Mouse (Mus musculus) embryonic facial prominence, embryonic 13.5 days (tissue): Measurements from ENCODE around the gene Vgll4. TPM values are rescaled to one million over a fixed set of nuclear protein-coding genes. Genes with fewer than 3 reads are reported as not detected.
"Not testable (repeated sequence)": the region's sequence is repeated elsewhere in the genome, so short reads cannot be mapped to it uniquely, and the experiment has no call there.

ENCODE experiments used
- ATAC-seq: fragments of 200-750 bp; cut with Nextera tagmentation; 2 replicates; pipeline ENCODE4 v1.8.0; 2017; ENCODE audit warnings: low read depth; ENCODE audit not compliant: insufficient number of reproducible peaks, insufficient read depth, low FRiP score, low TSS enrichment
- H3K27ac ChIP-seq: fragments of 300-500 bp; sonication (generic); 2 replicates; pipeline ENCODE4 v1.5.1; 2015; ENCODE audit warnings: moderate library complexity, mild to moderate bottlenecking, inconsistent platforms
- H3K27me3 ChIP-seq: fragments of 300-500 bp; sonication (generic); 2 replicates; pipeline ENCODE4 v1.6.1; 2015; ENCODE audit warnings: mild to moderate bottlenecking, inconsistent platforms
- H3K36me3 ChIP-seq: fragments of 300-500 bp; sonication (generic); 2 replicates; pipeline ENCODE4 v1.6.1; 2015; ENCODE audit warnings: mild to moderate bottlenecking, inconsistent platforms
- H3K4me1 ChIP-seq: fragments of 300-500 bp; sonication (generic); 2 replicates; pipeline ENCODE4 v1.6.1; 2015; ENCODE audit warnings: inconsistent platforms
- H3K4me2 ChIP-seq: fragments of 300-500 bp; sonication (generic); 2 replicates; pipeline ENCODE4 v1.6.1; 2015; ENCODE audit warnings: moderate library complexity, mild to moderate bottlenecking, inconsistent platforms
- H3K4me3 ChIP-seq: fragments of 300-500 bp; sonication (generic); 2 replicates; pipeline ENCODE4 v1.5.1; 2015; ENCODE audit warnings: mild to moderate bottlenecking, inconsistent platforms
- H3K9ac ChIP-seq: fragments of 300-500 bp; sonication (generic); 2 replicates; pipeline ENCODE4 v1.6.1; 2015; ENCODE audit warnings: mild to moderate bottlenecking, inconsistent platforms
- H3K9me3 ChIP-seq: fragments of 300-500 bp; sonication (generic); 2 replicates; pipeline ENCODE4 v1.6.1; 2016; ENCODE audit warnings: inconsistent platforms
- WGBS: fragments of 180-500 bp; shearing (Covaris S2); methylation state at CpG from one replicate; pipeline ENCODE4 v1.1.7; 2015; ENCODE audit warnings: mixed read lengths; 5-methylcytosine and 5-hydroxymethylcytosine counted together
- polyA plus RNA-seq: library from polyadenylated mRNA; unstranded; fragments of >200 nt; fragmentation: Nextera tagmentation; extraction: Ambion mirVana; gene quantifications from 2 replicates; pipeline ENCODE4 v1.2.1, GENCODE M21; 2015

Vgll4 gene
- polyA plus RNA-seq, 1 experiment from 2014 or later = 148 TPM

GRCm38 (mm10) chr6:114925196-114925595 is 44.6 kb downstream of the Vgll4 start:
- WGBS = 85% methylated on average over 4 of the region's 4 CpGs
- no peaks in the 10 kb centered on the region for H3K27me3 ChIP-seq
- H3K4me2 ChIP-seq = no peak overlapping the region
- peaks cover 8% of the 10 kb centered on the region; the same call in 1 of the 2 replicates for H3K9me3 ChIP-seq
- no peaks in the 10 kb centered on the region for H3K36me3 ChIP-seq
- ATAC-seq = no peak
- no peak overlapping the region for H3K9ac ChIP-seq
- H3K4me3 ChIP-seq = no peak overlapping the region
- no peak overlapping the region for H3K27ac ChIP-seq
- peaks cover 15% of the 10 kb centered on the region for H3K4me1 ChIP-seq

GRCm38 (mm10) chr6:114922355-114923096 is 47.3 kb downstream of the Vgll4 start:
- 73% methylated on average over 7 of the region's 7 CpGs for WGBS
- not testable (repeated sequence) for H3K4me3 ChIP-seq
- peak overlapping the region; percentile 88 for H3K27ac ChIP-seq

GRCm38 (mm10) chr6:114921632-114922354 is 48.0 kb downstream of the Vgll4 start:
- Histone ChIP-seq H3K4me2 (peak overlapping the region; percentile 79), H3K4me3 (peak overlapping the region; percentile 74), H3K36me3 (no peaks in the 10 kb centered on the region), H3K27ac (peak overlapping the region; percentile 88), H3K9ac (peak overlapping the region; percentile 86), H3K4me1 (peaks cover 34% of the 10 kb centered on the region), H3K9me3 (peaks cover under 1% of the 10 kb centered on the region; the same call in 1 of the 2 replicates), H3K27me3 (no peaks in the 10 kb centered on the region)
- WGBS = 2% methylated on average over 15 of the region's 15 CpGs
- peak; percentile 89 for ATAC-seq

More at GRCm38 (mm10) chr6:114922355-114923096, 47.3 kb downstream of the Vgll4 start:
- H3K9me3 ChIP-seq, H3K4me2 ChIP-seq, ATAC-seq, H3K27me3 ChIP-seq, H3K9ac ChIP-seq, H3K36me3 ChIP-seq: not testable (repeated sequence)
- peaks cover 27% of the 10 kb centered on the region for H3K4me1 ChIP-seq

GRCm38 (mm10) chr6:114920523-114921445 is 49.0 kb downstream of the Vgll4 start:
- WGBS = under 1% methylated on average over 17 of the region's 17 CpGs
- Histone ChIP-seq H3K36me3 (no peaks in the 10 kb centered on the region), H3K9ac (peak overlapping the region; percentile 86), H3K4me1 (peaks cover 41% of the 10 kb centered on the region), H3K9me3 (no peaks in the 10 kb centered on the region), H3K27ac (peak overlapping the region; percentile 88), H3K4me2 (peak overlapping the region; percentile 79), H3K27me3 (no peaks in the 10 kb centered on the region), H3K4me3 (peak overlapping the region; percentile 74)
- no peak for ATAC-seq

GRCm38 (mm10) chr6:114919670-114920313 is 50.0 kb downstream of the Vgll4 start:
- Histone ChIP-seq H3K27me3 (no peaks in the 10 kb centered on the region), H3K4me2 (peak overlapping the region; percentile 79), H3K9me3 (no peaks in the 10 kb centered on the region), H3K4me1 (peaks cover 49% of the 10 kb centered on the region), H3K9ac (peak overlapping the region; percentile 86), H3K27ac (peak overlapping the region; percentile 88), H3K4me3 (peak overlapping the region; percentile 74), H3K36me3 (no peaks in the 10 kb centered on the region)
- no peak for ATAC-seq
- 6% methylated on average over 9 of the region's 9 CpGs for WGBS

GRCm38 (mm10) chr6:114918994-114919393 is 50.8 kb downstream of the Vgll4 start:
- no peaks in the 10 kb centered on the region for H3K9me3 ChIP-seq
- peak overlapping the region; percentile 86 for H3K9ac ChIP-seq
- no peak for ATAC-seq
- H3K4me3 ChIP-seq = peak overlapping the region; percentile 74
- H3K27me3 ChIP-seq = no peaks in the 10 kb centered on the region
- H3K27ac ChIP-seq = peak overlapping the region; percentile 88
- H3K4me1 ChIP-seq = peaks cover 57% of the 10 kb centered on the region
- WGBS = 77% methylated on average over 9 of the region's 9 CpGs
- H3K36me3 ChIP-seq = no peaks in the 10 kb centered on the region
- peak overlapping the region; percentile 79 for H3K4me2 ChIP-seq

GRCm38 (mm10) chr6:114917770-114918635 is 51.8 kb downstream of the Vgll4 start:
- Histone ChIP-seq H3K4me3 (peak overlapping the region; percentile 74), H3K9ac (peak overlapping the region; percentile 86), H3K4me1 (peaks cover 67% of the 10 kb centered on the region), H3K9me3 (no peaks in the 10 kb centered on the region), H3K27me3 (no peaks in the 10 kb centered on the region), H3K4me2 (peak overlapping the region; percentile 79), H3K27ac (peak overlapping the region; percentile 87), H3K36me3 (no peaks in the 10 kb centered on the region)
- no peak for ATAC-seq
- 53% methylated on average over 14 of the region's 14 CpGs for WGBS

- Histone ChIP-seq H3K27ac (peak overlapping the region; percentile 87), H3K4me1 (peaks cover 76% of the 10 kb centered on the region), H3K9ac (peak overlapping the region; percentile 49), H3K27me3 (no peaks in the 10 kb centered on the region), H3K4me2 (peak overlapping the region; percentile 79), H3K36me3 (no peaks in the 10 kb centered on the region), H3K9me3 (no peaks in the 10 kb centered on the region), H3K4me3 (peak overlapping the region; percentile 74)
- ATAC-seq = no peak
- 22% methylated on average over 11 of the region's 11 CpGs for WGBS
Observed at GRCm38 (mm10) chr6:114917129-114917528, 52.7 kb downstream of the Vgll4 start.

- Histone ChIP-seq H3K4me2 (peak overlapping the region; percentile 79), H3K9ac (peak overlapping the region; percentile 49), H3K4me1 (peaks cover 81% of the 10 kb centered on the region), H3K4me3 (peak overlapping the region; percentile 74), H3K36me3 (no peaks in the 10 kb centered on the region), H3K9me3 (no peaks in the 10 kb centered on the region), H3K27me3 (no peaks in the 10 kb centered on the region), H3K27ac (peak overlapping the region; percentile 87)
- WGBS = 4% methylated on average over 5 of the region's 5 CpGs
- no peak for ATAC-seq
Observed at GRCm38 (mm10) chr6:114916715-114916992, 53.1 kb downstream of the Vgll4 start.

GRCm38 (mm10) chr6:114915915-114916714 is 53.7 kb downstream of the Vgll4 start:
- no peak for ATAC-seq
- WGBS = 19% methylated on average over 19 of the region's 19 CpGs
- Histone ChIP-seq H3K4me3 (peak overlapping the region; percentile 74), H3K4me1 (peaks cover 85% of the 10 kb centered on the region), H3K36me3 (no peaks in the 10 kb centered on the region), H3K27ac (peak overlapping the region; percentile 87), H3K27me3 (no peaks in the 10 kb centered on the region), H3K9ac (peak overlapping the region; percentile 49), H3K9me3 (no peaks in the 10 kb centered on the region), H3K4me2 (peak overlapping the region; percentile 79)
